Mouse (Mus musculus): Measurements from ENCODE around the gene Pgm5. TPM values are rescaled to one million over a fixed set of nuclear protein-coding genes. Genes with fewer than 3 reads are reported as not detected.

Pgm5 gene
- 19.6 TPM for polyA plus RNA-seq (2014; fragmentation: Illumina TruSeq; extraction: RNeasy Lipid Tissue Mini Kit (QIAGEN cat#74804); ENCODE audit: low read depth, low replicate concordance)

GRCm38 (mm10) chr19:24861612-24862451, at the start of gene Pgm5:
Gene Pgm5, minus strand, starts transcription at chr19:24861855.

GRCm38 (mm10) chr19:24900581-24901220, 39.0 kb upstream of the Pgm5 start, which contains the start of gene Foxd4:
Gene Foxd4, minus strand, starts transcription at chr19:24901197.

GRCm38 (mm10) chr19:24875129-24875870, 13.6 kb upstream of the Pgm5 start, which contains the start of gene Gm10053:
Gene Gm10053, plus strand, starts transcription at chr19:24875686.

GRCm38 (mm10) chr19:24673762-24674161, 187.9 kb downstream of the Pgm5 start, which contains the start of gene Tmem252:
Gene Tmem252, plus strand, starts transcription at chr19:24674008.

Other genes starting within 250 kb of the Pgm5 start
- gene Tmem252, start 187.8 kb downstream of the Pgm5 start, polyA plus RNA-seq (2014; fragmentation: Illumina TruSeq; extraction: RNeasy Lipid Tissue Mini Kit (QIAGEN cat#74804); ENCODE audit: low read depth, low replicate concordance), result 0.17 TPM
- 384 TPM for gene Gm10053, start 13.8 kb upstream of the Pgm5 start, polyA plus RNA-seq (2014; fragmentation: Illumina TruSeq; extraction: RNeasy Lipid Tissue Mini Kit (QIAGEN cat#74804); ENCODE audit: low read depth, low replicate concordance)
- not detected for gene Foxd4, start 39.3 kb upstream of the Pgm5 start, polyA plus RNA-seq (2014; fragmentation: Illumina TruSeq; extraction: RNeasy Lipid Tissue Mini Kit (QIAGEN cat#74804); ENCODE audit: low read depth, low replicate concordance)
- gene Cbwd1, start 99.8 kb upstream of the Pgm5 start, polyA plus RNA-seq (2014; fragmentation: Illumina TruSeq; extraction: RNeasy Lipid Tissue Mini Kit (QIAGEN cat#74804); ENCODE audit: low read depth, low replicate concordance), result 58.1 TPM
- 5.5 TPM for gene Dock8, start 137.7 kb upstream of the Pgm5 start, polyA plus RNA-seq (2014; fragmentation: Illumina TruSeq; extraction: RNeasy Lipid Tissue Mini Kit (QIAGEN cat#74804); ENCODE audit: low read depth, low replicate concordance)